Mouse (Mus musculus): ENCODE results near the gene Pla2g7. TPM values are rescaled to one million over a fixed set of nuclear protein-coding genes. Genes with fewer than 3 reads are reported as not detected.

The Pla2g7 gene
- polyA plus RNA-seq, 2 experiments: 5.0 to 9.9 TPM

DNA sequence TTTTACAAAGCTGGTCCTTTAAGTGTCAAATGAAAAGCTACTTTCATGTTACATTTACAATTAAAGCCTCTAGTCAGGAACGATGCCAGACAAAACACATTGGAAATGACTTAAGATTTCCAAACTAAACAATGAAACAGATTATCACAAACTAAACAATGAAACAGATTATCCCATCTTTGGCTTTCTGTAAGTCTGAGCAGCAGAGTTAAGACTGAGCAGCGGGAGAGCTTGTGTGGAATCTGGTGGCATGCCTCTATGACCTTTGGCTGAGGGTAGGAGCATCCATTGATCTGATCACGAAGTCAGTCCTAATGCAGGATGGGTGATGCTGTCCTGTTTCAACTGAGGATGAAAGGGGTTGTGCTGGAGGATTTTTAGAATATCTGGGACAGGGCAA is 44.3 kb downstream of the Pla2g7 start:
- H3K36me3 ChIP-seq (replicated peaks; ENCODE audit: control insufficient read depth, insufficient read depth, low read depth): no peaks in the 10 kb centered on the region
- H3K4me3 ChIP-seq (ENCODE audit: insufficient read depth in 1 of 2, low read depth in 2 of 2, low read length in 2 of 2): no peak overlapping the region
- no peak overlapping the region for H3K9ac ChIP-seq (replicated peaks)
- H3K27ac ChIP-seq: no peak overlapping the region
- 58% methylated on average over 3 of the region's 3 CpGs for WGBS (ENCODE audit: insufficient replicate concordance)
- DNase-seq (ENCODE audit: low read depth in 3 of 3, low spot score in 3 of 3) (no peak), ATAC-seq (ENCODE audit: insufficient read depth) (no peak)
- no peak for TF ChIP-seq EP300 (IDR thresholded peaks at IDR 0.05; ENCODE audit: low read depth)
- no peak for TF ChIP-seq CTCF (IDR thresholded peaks at IDR 0.05; ENCODE audit: low read depth)
- no peaks in the 10 kb centered on the region for H3K4me1 ChIP-seq (replicated peaks; ENCODE audit: control insufficient read depth in 2 of 2, insufficient read depth in 2 of 2, low read length in 1 of 2)
- H3K27me3 ChIP-seq (ENCODE audit: control insufficient read depth, insufficient read depth, low read length): no peaks in the 10 kb centered on the region
- no peak overlapping the region for H3K4me2 ChIP-seq (ENCODE audit: low read depth)
- H3K9me3 ChIP-seq (ENCODE audit: control insufficient read depth, low read length): no peaks in the 10 kb centered on the region

- 74% methylated on average over 9 of the region's 9 CpGs for WGBS (ENCODE audit: insufficient replicate concordance)
- no peaks in the 10 kb centered on the region for H3K27me3 ChIP-seq (ENCODE audit: control insufficient read depth, insufficient read depth, low read length)
- H3K4me2 ChIP-seq (ENCODE audit: low read depth): no peak overlapping the region
- TF ChIP-seq EP300 (IDR thresholded peaks at IDR 0.05; ENCODE audit: low read depth): no peak
- TF ChIP-seq CTCF (IDR thresholded peaks at IDR 0.05; ENCODE audit: low read depth): no peak
- H3K9me3 ChIP-seq (ENCODE audit: control insufficient read depth, low read length): no peaks in the 10 kb centered on the region
- ATAC-seq (ENCODE audit: insufficient read depth): no peak
- no peaks in the 10 kb centered on the region for H3K4me1 ChIP-seq (replicated peaks; ENCODE audit: control insufficient read depth in 2 of 2, insufficient read depth in 2 of 2, low read length in 1 of 2)
- no peak overlapping the region for H3K27ac ChIP-seq
- H3K4me3 ChIP-seq (ENCODE audit: insufficient read depth in 1 of 2, low read depth in 2 of 2, low read length in 2 of 2): no peak overlapping the region
- H3K36me3 ChIP-seq (replicated peaks; ENCODE audit: control insufficient read depth, insufficient read depth, low read depth): no peaks in the 10 kb centered on the region
- H3K9ac ChIP-seq (replicated peaks): no peak overlapping the region
- DNase-seq (ENCODE audit: low read depth in 3 of 3, low spot score in 3 of 3): no peak
These were observed 51.3 kb downstream of the Pla2g7 start for GRCm38 (mm10) chr17:43619156-43619555.

GRCm38 (mm10) chr17:43622076-43622475 is 54.2 kb downstream of the Pla2g7 start:
- TF ChIP-seq EP300 (IDR thresholded peaks at IDR 0.05; ENCODE audit: low read depth) (no peak), CTCF (IDR thresholded peaks at IDR 0.05; ENCODE audit: low read depth) (no peak)
- ATAC-seq (ENCODE audit: insufficient read depth): no peak
- DNase-seq (ENCODE audit: low read depth in 3 of 3, low spot score in 3 of 3): no peak
- Histone ChIP-seq H3K4me3 (ENCODE audit: insufficient read depth in 1 of 2, low read depth in 2 of 2, low read length in 2 of 2) (no peak overlapping the region), H3K9ac (replicated peaks) (no peak overlapping the region), H3K27me3 (ENCODE audit: control insufficient read depth, insufficient read depth, low read length) (no peaks in the 10 kb centered on the region), H3K9me3 (ENCODE audit: control insufficient read depth, low read length) (no peaks in the 10 kb centered on the region), H3K4me2 (ENCODE audit: low read depth) (no peak overlapping the region), H3K36me3 (replicated peaks; ENCODE audit: control insufficient read depth, insufficient read depth, low read depth) (no peaks in the 10 kb centered on the region), H3K4me1 (replicated peaks; ENCODE audit: control insufficient read depth in 2 of 2, insufficient read depth in 2 of 2, low read length in 1 of 2) (no peaks in the 10 kb centered on the region), H3K27ac (no peak overlapping the region)
- WGBS (ENCODE audit: insufficient replicate concordance): 61% methylated on average over 10 of the region's 10 CpGs

DNA sequence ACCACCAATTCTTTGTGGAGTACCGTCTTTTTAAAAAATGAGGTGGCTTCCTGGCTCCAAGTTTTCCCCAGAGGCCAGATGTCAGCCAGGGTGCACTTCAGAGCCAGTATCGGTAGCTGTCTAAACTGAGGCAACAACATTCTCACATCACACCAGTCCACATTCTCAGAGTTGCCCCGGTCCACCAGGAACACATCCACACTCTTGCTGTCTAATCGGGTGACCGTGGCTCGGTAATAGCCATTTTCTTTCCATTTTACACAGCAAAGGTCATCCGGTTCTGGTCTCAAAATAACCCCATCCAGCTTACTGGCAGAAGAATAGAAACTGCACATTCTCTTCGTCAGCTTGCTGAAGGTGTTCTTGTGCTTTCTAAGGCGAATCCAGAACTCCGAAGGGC is 60.3 kb downstream of the Pla2g7 start:
- H3K9ac ChIP-seq (replicated peaks): no peak overlapping the region
- no peak overlapping the region for H3K4me3 ChIP-seq (ENCODE audit: insufficient read depth in 1 of 2, low read depth in 2 of 2, low read length in 2 of 2)
- ATAC-seq (ENCODE audit: insufficient read depth) (no peak), DNase-seq (ENCODE audit: low read depth in 3 of 3, low spot score in 3 of 3) (no peak)
- WGBS (ENCODE audit: insufficient replicate concordance): 71% methylated on average over 10 of the region's 10 CpGs
- peaks cover 21% of the 10 kb centered on the region for H3K27me3 ChIP-seq (ENCODE audit: control insufficient read depth, insufficient read depth, low read length)
- H3K4me2 ChIP-seq (ENCODE audit: low read depth): no peak overlapping the region
- TF ChIP-seq EP300 (IDR thresholded peaks at IDR 0.05; ENCODE audit: low read depth) (no peak), CTCF (IDR thresholded peaks at IDR 0.05; ENCODE audit: low read depth) (no peak)
- no peaks in the 10 kb centered on the region for H3K9me3 ChIP-seq (ENCODE audit: control insufficient read depth, low read length)
- H3K4me1 ChIP-seq (replicated peaks; ENCODE audit: control insufficient read depth in 2 of 2, insufficient read depth in 2 of 2, low read length in 1 of 2): no peaks in the 10 kb centered on the region
- no peaks in the 10 kb centered on the region for H3K36me3 ChIP-seq (replicated peaks; ENCODE audit: control insufficient read depth, insufficient read depth, low read depth)
- no peak overlapping the region for H3K27ac ChIP-seq

DNA sequence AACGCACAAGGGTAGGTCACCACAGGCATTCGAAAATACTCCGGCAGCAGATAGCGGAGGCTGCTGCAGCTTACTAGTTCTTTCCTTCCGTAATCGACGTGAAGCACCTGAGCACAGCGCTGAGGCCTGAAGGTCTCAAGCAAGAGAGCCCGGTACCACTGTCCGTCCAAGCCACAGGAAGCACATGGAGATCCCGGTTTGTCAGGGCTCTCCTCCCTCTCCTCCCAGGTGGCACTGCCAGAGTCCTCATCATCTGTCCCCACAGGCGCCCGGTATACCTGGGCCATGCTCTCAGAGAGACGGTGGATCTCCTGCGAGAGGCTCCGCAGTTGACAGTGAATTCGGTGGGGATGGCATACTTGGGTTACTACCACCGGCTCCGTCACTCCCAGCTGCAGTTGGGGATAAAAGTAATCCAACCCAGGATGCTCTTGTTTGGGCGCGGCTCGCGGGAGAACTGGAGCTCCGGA is 61.2 kb downstream of the Pla2g7 start:
- Histone ChIP-seq H3K27ac (no peak overlapping the region), H3K4me2 (ENCODE audit: low read depth) (no peak overlapping the region), H3K36me3 (replicated peaks; ENCODE audit: control insufficient read depth, insufficient read depth, low read depth) (no peaks in the 10 kb centered on the region), H3K4me1 (replicated peaks; ENCODE audit: control insufficient read depth in 2 of 2, insufficient read depth in 2 of 2, low read length in 1 of 2) (no peaks in the 10 kb centered on the region), H3K27me3 (ENCODE audit: control insufficient read depth, insufficient read depth, low read length) (peaks cover 21% of the 10 kb centered on the region), H3K4me3 (ENCODE audit: insufficient read depth in 1 of 2, low read depth in 2 of 2, low read length in 2 of 2) (no peak overlapping the region), H3K9ac (replicated peaks) (no peak overlapping the region), H3K9me3 (ENCODE audit: control insufficient read depth, low read length) (no peaks in the 10 kb centered on the region)
- TF ChIP-seq EP300 (IDR thresholded peaks at IDR 0.05; ENCODE audit: low read depth): no peak
- TF ChIP-seq CTCF (IDR thresholded peaks at IDR 0.05; ENCODE audit: low read depth): no peak
- no peak for ATAC-seq (ENCODE audit: insufficient read depth)
- WGBS (ENCODE audit: insufficient replicate concordance): 22% methylated on average over 24 of the region's 24 CpGs
- no peak for DNase-seq (ENCODE audit: low read depth in 3 of 3, low spot score in 3 of 3)
